Mouse (Mus musculus) cortical plate, adult 2 months (tissue): ENCODE measurements around the gene Zfand3.

Experiments
- CTCF ChIP-seq: fragments of 200-500 bp; IDR thresholded peaks from 2 replicates; pipeline ENCODE4 v1.5.1; 2011; ENCODE audit warnings: mild to moderate bottlenecking, control low read depth, low read length; ENCODE audit not compliant: insufficient read depth; ENCODE audit errors: extremely low read depth
- POLR2A ChIP-seq: fragments of 200-500 bp; IDR thresholded peaks from 2 replicates; pipeline ENCODE4 v1.6.1; 2011; ENCODE audit warnings: mild to moderate bottlenecking, low read length, control low read depth; ENCODE audit not compliant: insufficient read depth; ENCODE audit errors: extremely low read depth

GRCm38 (mm10) chr17:30084007-30084406 is 79.5 kb downstream of the Zfand3 start:
- TF ChIP-seq CTCF (no peak), POLR2A (no peak)
